Mouse (Mus musculus): ENCODE measurements at regions not wholly inside any gene's neighbourhood (a gene's known extent, or its start where the extent isn't known, plus 50 kb on each side); places are given as distances from the start of the nearest gene placed in this dataset.

- Histone ChIP-seq H3K4me3 (ENCODE audit: control insufficient read depth in 1 of 2, insufficient read depth in 1 of 2, low read depth in 2 of 2, low read length in 2 of 2) (no peak overlapping the region), H3K9me3 (replicated peaks; ENCODE audit: insufficient read depth, low read length) (no peaks in the 10 kb centered on the region), H3K36me3 (ENCODE audit: control insufficient read depth in 1 of 2, insufficient read depth in 2 of 2, low read length in 2 of 2) (no peaks in the 10 kb centered on the region), H3K9ac (ENCODE audit: control insufficient read depth, low read depth, low read length, poor library complexity, severe bottlenecking) (no peak overlapping the region), H3K4me1 (ENCODE audit: control insufficient read depth in 1 of 2, insufficient read depth in 2 of 2, low read length in 2 of 2) (no peaks in the 10 kb centered on the region), H3K27me3 (ENCODE audit: control insufficient read depth in 1 of 2, insufficient read depth in 2 of 2, low read length in 2 of 2) (no peaks in the 10 kb centered on the region), H3K27ac (ENCODE audit: control insufficient read depth, low read depth, low read length) (no peak overlapping the region), H3K79me2 (ENCODE audit: control insufficient read depth, insufficient read depth, low read length, poor library complexity) (no peaks in the 10 kb centered on the region)
- DNase-seq (ENCODE audit: low read depth, low spot score) = no peak
- TF ChIP-seq EP300 (IDR thresholded peaks at IDR 0.05; ENCODE audit: low read depth in 1 of 2, low read length in 2 of 2) (no peak), E2F4 (IDR thresholded peaks at IDR 0.05; ENCODE audit: borderline replicate concordance, low read depth, low read length) (no peak), BHLHE40 (IDR thresholded peaks at IDR 0.05; ENCODE audit: borderline replicate concordance, low read depth, low read length) (no peak), RAD21 (IDR thresholded peaks at IDR 0.05; ENCODE audit: low read depth, low read length) (no peak), NRF1 (IDR thresholded peaks at IDR 0.05; ENCODE audit: insufficient read depth, low read depth, low read length, poor library complexity, severe bottlenecking) (no peak), POLR2AphosphoS5 (IDR thresholded peaks at IDR 0.05; ENCODE audit: borderline replicate concordance, low read depth, low read length) (no peak), MXI1 (IDR thresholded peaks at IDR 0.05; ENCODE audit: low read depth, low read length) (no peak), MYB (IDR thresholded peaks at IDR 0.05; ENCODE audit: low read depth, low read length) (no peak), MEF2A (IDR thresholded peaks at IDR 0.05; ENCODE audit: extremely low read depth, insufficient replicate concordance, low read depth, low read length, poor library complexity, severe bottlenecking) (no peak), GATA1 (IDR thresholded peaks at IDR 0.05; ENCODE audit: low read depth, low read length) (no peak), USF2 (IDR thresholded peaks at IDR 0.05; ENCODE audit: borderline replicate concordance in 1 of 2, insufficient read depth in 1 of 2, low read depth in 1 of 2, low read length in 2 of 2) (no peak), TBP (IDR thresholded peaks at IDR 0.05; ENCODE audit: low read depth, low read length) (no peak), CHD1 (IDR thresholded peaks at IDR 0.05; ENCODE audit: low read depth, low read length) (no peak), CTCF (IDR thresholded peaks at IDR 0.05 in 2 of 3, conservative IDR thresholded peaks at IDR 0.05 in 1 of 3; ENCODE audit: control insufficient read depth in 1 of 3, insufficient read depth in 1 of 3, low read depth in 2 of 3, low read length in 3 of 3, poor library complexity in 1 of 3, severe bottlenecking in 1 of 3) (no peak), POLR2A (IDR thresholded peaks at IDR 0.05; ENCODE audit: control insufficient read depth in 1 of 2, insufficient read depth in 1 of 2, low read depth in 1 of 2, low read length in 2 of 2, poor library complexity in 1 of 2) (no peak), KAT2A (conservative IDR thresholded peaks at IDR 0.05; ENCODE audit: low read depth, low read length) (no peak), CHD2 (IDR thresholded peaks at IDR 0.05; ENCODE audit: low read length) (no peak), ZMIZ1 (IDR thresholded peaks at IDR 0.05; ENCODE audit: low read depth, low read length) (no peak)
Observed at GRCm38 (mm10) chr17:41070874-41071273, 136.0 kb upstream of the Cenpq start.

Data from MEL (cell line).